Mouse (Mus musculus): ENCODE results near the gene Adamts2. TPM values are rescaled to one million over a fixed set of nuclear protein-coding genes. Genes with fewer than 3 reads are reported as not detected.

Adamts2 gene
- polyA plus RNA-seq, 2 experiments, result 0.83 to 1.1 TPM

- ATAC-seq (ENCODE audit: insufficient read depth), result no peak
- no peak overlapping the region for H3K4me2 ChIP-seq (ENCODE audit: low read depth)
- H3K4me3 ChIP-seq (ENCODE audit: insufficient read depth in 1 of 2, low read depth in 2 of 2, low read length in 2 of 2), result no peak overlapping the region
- no peaks in the 10 kb centered on the region for H3K36me3 ChIP-seq (replicated peaks; ENCODE audit: control insufficient read depth, insufficient read depth, low read depth)
- H3K9ac ChIP-seq (replicated peaks), result no peak overlapping the region
- H3K27me3 ChIP-seq (ENCODE audit: control insufficient read depth, insufficient read depth, low read length), result no peaks in the 10 kb centered on the region
- DNase-seq (ENCODE audit: low read depth in 3 of 3, low spot score in 3 of 3), result no peak
- no peaks in the 10 kb centered on the region for H3K9me3 ChIP-seq (ENCODE audit: control insufficient read depth, low read length)
- WGBS (ENCODE audit: insufficient replicate concordance), result 60% methylated on average over 16 of the region's 16 CpGs
- TF ChIP-seq EP300 (IDR thresholded peaks at IDR 0.05; ENCODE audit: low read depth) (no peak), CTCF (IDR thresholded peaks at IDR 0.05; ENCODE audit: low read depth) (no peak)
- H3K27ac ChIP-seq, result no peak overlapping the region
- H3K4me1 ChIP-seq (replicated peaks; ENCODE audit: control insufficient read depth in 2 of 2, insufficient read depth in 2 of 2, low read length in 1 of 2), result no peaks in the 10 kb centered on the region
Observed at GRCm38 (mm10) chr11:50592892-50593553, 8.9 kb upstream of the Adamts2 start.

GRCm38 (mm10) chr11:50596571-50596970 is 5.3 kb upstream of the Adamts2 start:
- Histone ChIP-seq H3K27ac (no peak overlapping the region), H3K27me3 (ENCODE audit: control insufficient read depth, insufficient read depth, low read length) (peaks cover 12% of the 10 kb centered on the region), H3K4me3 (ENCODE audit: insufficient read depth in 1 of 2, low read depth in 2 of 2, low read length in 2 of 2) (no peak overlapping the region), H3K9ac (replicated peaks) (no peak overlapping the region), H3K4me2 (ENCODE audit: low read depth) (no peak overlapping the region), H3K4me1 (replicated peaks; ENCODE audit: control insufficient read depth in 2 of 2, insufficient read depth in 2 of 2, low read length in 1 of 2) (no peaks in the 10 kb centered on the region), H3K36me3 (replicated peaks; ENCODE audit: control insufficient read depth, insufficient read depth, low read depth) (no peaks in the 10 kb centered on the region), H3K9me3 (ENCODE audit: control insufficient read depth, low read length) (no peaks in the 10 kb centered on the region)
- ATAC-seq (ENCODE audit: insufficient read depth) (no peak), DNase-seq (ENCODE audit: low read depth in 3 of 3, low spot score in 3 of 3) (no peak)
- no peak for TF ChIP-seq EP300 (IDR thresholded peaks at IDR 0.05; ENCODE audit: low read depth)
- no peak for TF ChIP-seq CTCF (IDR thresholded peaks at IDR 0.05; ENCODE audit: low read depth)
- WGBS (ENCODE audit: insufficient replicate concordance), result 57% methylated on average over 2 of the region's 2 CpGs

- ATAC-seq (ENCODE audit: insufficient read depth), result no peak
- WGBS (ENCODE audit: insufficient replicate concordance), result 28% methylated on average over 2 of the region's 2 CpGs
Observed at GRCm38 (mm10) chr11:50599156-50599555, 2.7 kb upstream of the Adamts2 start.

GRCm38 (mm10) chr11:50602356-50603081 is 635 bp downstream of the Adamts2 start:
- TF ChIP-seq EP300 (IDR thresholded peaks at IDR 0.05; ENCODE audit: low read depth), result no peak
- TF ChIP-seq CTCF (IDR thresholded peaks at IDR 0.05; ENCODE audit: low read depth), result no peak

More at GRCm38 (mm10) chr11:50599156-50599555, 2.7 kb upstream of the Adamts2 start:
- DNase-seq (ENCODE audit: low read depth in 3 of 3, low spot score in 3 of 3), result no peak
- no peak overlapping the region for H3K9ac ChIP-seq (replicated peaks)
- no peak overlapping the region for H3K27ac ChIP-seq
- H3K4me2 ChIP-seq (ENCODE audit: low read depth), result no peak overlapping the region
- H3K36me3 ChIP-seq (replicated peaks; ENCODE audit: control insufficient read depth, insufficient read depth, low read depth), result no peaks in the 10 kb centered on the region
- no peaks in the 10 kb centered on the region for H3K9me3 ChIP-seq (ENCODE audit: control insufficient read depth, low read length)
- H3K27me3 ChIP-seq (ENCODE audit: control insufficient read depth, insufficient read depth, low read length), result peaks cover 38% of the 10 kb centered on the region
- H3K4me3 ChIP-seq (ENCODE audit: insufficient read depth in 1 of 2, low read depth in 2 of 2, low read length in 2 of 2), result no peak overlapping the region
- TF ChIP-seq EP300 (IDR thresholded peaks at IDR 0.05; ENCODE audit: low read depth) (no peak), CTCF (IDR thresholded peaks at IDR 0.05; ENCODE audit: low read depth) (0 out of 2 replicates have a peak, but pooled peaks have one; percentile 10)
- no peaks in the 10 kb centered on the region for H3K4me1 ChIP-seq (replicated peaks; ENCODE audit: control insufficient read depth in 2 of 2, insufficient read depth in 2 of 2, low read length in 1 of 2)

More at GRCm38 (mm10) chr11:50602356-50603081, 635 bp downstream of the Adamts2 start:
- Histone ChIP-seq H3K36me3 (replicated peaks; ENCODE audit: control insufficient read depth, insufficient read depth, low read depth) (no peaks in the 10 kb centered on the region), H3K9me3 (ENCODE audit: control insufficient read depth, low read length) (no peaks in the 10 kb centered on the region), H3K27ac (no peak overlapping the region), H3K27me3 (ENCODE audit: control insufficient read depth, insufficient read depth, low read length) (peaks cover 43% of the 10 kb centered on the region), H3K4me3 (ENCODE audit: insufficient read depth in 1 of 2, low read depth in 2 of 2, low read length in 2 of 2) (peak overlapping the region; percentile 39), H3K9ac (replicated peaks) (no peak overlapping the region), H3K4me1 (replicated peaks; ENCODE audit: control insufficient read depth in 2 of 2, insufficient read depth in 2 of 2, low read length in 1 of 2) (no peaks in the 10 kb centered on the region), H3K4me2 (ENCODE audit: low read depth) (peak overlapping the region; percentile 40)
- ATAC-seq (ENCODE audit: insufficient read depth) (no peak), DNase-seq (ENCODE audit: low read depth in 3 of 3, low spot score in 3 of 3) (no peak)
- WGBS (ENCODE audit: insufficient replicate concordance), result 1% methylated on average over 59 of the region's 59 CpGs
